Mouse (Mus musculus): Measurements from ENCODE around the gene Ubr4.

GRCm38 (mm10) chr4:139382231-139382630, 29.8 kb downstream of the Ubr4 start:
- TF ChIP-seq CTCF (IDR thresholded peaks at IDR 0.05; ENCODE audit: insufficient read depth, low read length) (no peak), POLR2A (IDR thresholded peaks at IDR 0.05; ENCODE audit: borderline replicate concordance, extremely low read depth, low read depth, low read length) (no peak)
